Mouse (Mus musculus): ENCODE results near the gene Diaph2.

Gene Diaph2

GRCm38 (mm10) chrX:129749571-129750061 lies at the start of gene Diaph2:
TSS of gene Diaph2 (plus strand) at chrX:129749742.
- DNase-seq (ENCODE audit: low read depth, low spot score), result peak; percentile 94

- DNase-seq (ENCODE audit: low read depth, low spot score), result no peak
Measured at GRCm38 (mm10) chrX:129701634-129702312, 47.8 kb upstream of the Diaph2 start.

- no peak for DNase-seq (ENCODE audit: low read depth, low spot score)
Measured at GRCm38 (mm10) chrX:129709656-129710055, 39.9 kb upstream of the Diaph2 start.

GRCm38 (mm10) chrX:129728717-129729220 lies 20.8 kb upstream of the Diaph2 start:
- DNase-seq (ENCODE audit: low read depth, low spot score), result peak; percentile 35

GRCm38 (mm10) chrX:129736562-129736961 lies 13.0 kb upstream of the Diaph2 start:
- no peak for DNase-seq (ENCODE audit: low read depth, low spot score)

- no peak for DNase-seq (ENCODE audit: low read depth, low spot score)
Measured at GRCm38 (mm10) chrX:129739226-129739625, 10.3 kb upstream of the Diaph2 start.

DNA sequence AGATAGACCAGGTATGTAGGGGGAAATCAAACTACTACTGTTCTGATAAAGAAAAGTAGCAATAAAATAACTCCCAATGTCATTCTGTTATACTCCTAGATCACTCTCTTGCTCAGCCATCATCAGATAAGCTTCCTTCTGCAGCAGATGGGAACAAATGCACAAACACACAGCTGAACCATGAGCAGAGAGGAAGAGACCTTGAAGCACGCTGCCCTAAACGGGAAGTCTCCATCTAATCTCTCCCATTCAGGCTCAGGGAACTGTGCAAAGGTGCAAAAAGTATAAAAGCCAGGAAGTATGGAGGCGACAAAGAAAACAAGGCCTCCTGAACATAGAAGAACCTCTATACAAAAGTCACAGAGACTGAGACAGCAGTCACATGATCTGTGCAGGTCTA lies 6.6 kb upstream of the Diaph2 start:
- no peak for DNase-seq (ENCODE audit: low read depth, low spot score)

- DNase-seq (ENCODE audit: low read depth, low spot score), result peak; percentile 22
Measured at GRCm38 (mm10) chrX:129745976-129746375, 3.6 kb upstream of the Diaph2 start.

GRCm38 (mm10) chrX:129749102-129749501 lies 440 bp upstream of the Diaph2 start:
- no peak for DNase-seq (ENCODE audit: low read depth, low spot score)

- no peak for DNase-seq (ENCODE audit: low read depth, low spot score)
Measured at GRCm38 (mm10) chrX:129750094-129750569, 590 bp downstream of the Diaph2 start.

DNA sequence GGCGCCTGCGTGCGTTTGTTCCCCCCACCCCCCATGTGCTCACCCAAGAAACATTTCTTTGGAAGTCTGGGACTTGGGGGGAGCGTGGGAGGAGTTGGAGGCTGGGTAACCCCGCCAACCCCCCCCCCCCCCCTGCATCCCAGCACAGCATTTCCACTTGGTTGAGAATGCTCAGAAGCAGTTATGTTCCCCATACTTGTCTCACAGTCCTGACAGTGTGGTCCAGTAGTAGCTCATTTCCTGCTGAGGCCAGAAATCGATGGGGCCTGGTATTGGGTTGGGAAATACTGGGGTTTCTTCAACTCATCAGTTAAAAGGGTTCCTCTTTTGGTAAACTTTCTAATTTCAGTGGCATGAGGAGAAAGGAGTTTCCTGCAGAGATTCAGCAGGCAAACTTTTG lies 1.1 kb downstream of the Diaph2 start:
- DNase-seq (ENCODE audit: low read depth, low spot score), result no peak

DNA sequence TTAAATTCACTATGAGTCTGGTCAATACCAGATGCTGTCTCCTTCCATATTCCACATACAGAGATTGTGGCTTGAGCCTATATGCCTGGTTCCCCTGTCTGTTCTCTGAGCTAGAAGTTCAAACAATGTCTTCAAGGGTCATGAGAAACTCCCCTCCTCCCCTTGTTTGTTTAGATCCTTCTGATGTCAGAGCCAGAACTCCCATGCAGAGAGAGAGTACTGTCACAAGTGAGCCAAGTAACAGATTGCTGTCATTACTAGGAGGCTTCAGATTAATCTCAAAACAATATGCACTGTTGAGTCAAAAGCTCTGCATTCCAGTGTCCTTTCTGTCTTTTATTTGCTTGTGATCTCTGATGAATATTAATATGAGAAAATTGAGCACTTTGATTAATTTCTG lies 7.1 kb downstream of the Diaph2 start:
- no peak for DNase-seq (ENCODE audit: low read depth, low spot score)

DNA sequence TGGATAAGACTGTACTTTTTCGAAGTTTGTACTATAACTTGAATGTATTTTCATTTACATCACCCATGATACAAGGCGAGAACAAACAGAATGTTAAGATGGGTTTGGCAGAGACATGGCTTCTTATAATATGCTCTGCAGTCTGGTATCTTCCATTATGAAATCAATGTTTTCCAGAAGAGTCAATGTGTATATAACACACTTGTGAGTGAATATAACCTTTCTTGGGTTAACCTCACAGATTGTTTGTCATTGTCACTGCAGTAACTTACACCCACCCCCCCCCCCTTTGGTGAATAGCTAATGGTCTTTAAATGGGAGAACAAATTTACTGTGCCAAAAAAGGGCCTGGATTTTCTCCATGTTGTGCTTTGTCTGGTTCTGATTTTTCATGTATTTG lies 13.1 kb downstream of the Diaph2 start:
- no peak for DNase-seq (ENCODE audit: low read depth, low spot score)

- no peak for DNase-seq (ENCODE audit: low read depth, low spot score)
Measured at GRCm38 (mm10) chrX:129765378-129765777, 15.8 kb downstream of the Diaph2 start.

GRCm38 (mm10) chrX:129766811-129767210 lies 17.3 kb downstream of the Diaph2 start:
- no peak for DNase-seq (ENCODE audit: low read depth, low spot score)

- no peak for DNase-seq (ENCODE audit: low read depth, low spot score)
Measured at GRCm38 (mm10) chrX:129770625-129771024, 21.1 kb downstream of the Diaph2 start.

- no peak for DNase-seq (ENCODE audit: low read depth, low spot score)
Measured at GRCm38 (mm10) chrX:129773556-129774255, 24.2 kb downstream of the Diaph2 start.

- peak; percentile 73 for DNase-seq (ENCODE audit: low read depth, low spot score)
Measured at GRCm38 (mm10) chrX:129774478-129774877, 24.9 kb downstream of the Diaph2 start.

DNA sequence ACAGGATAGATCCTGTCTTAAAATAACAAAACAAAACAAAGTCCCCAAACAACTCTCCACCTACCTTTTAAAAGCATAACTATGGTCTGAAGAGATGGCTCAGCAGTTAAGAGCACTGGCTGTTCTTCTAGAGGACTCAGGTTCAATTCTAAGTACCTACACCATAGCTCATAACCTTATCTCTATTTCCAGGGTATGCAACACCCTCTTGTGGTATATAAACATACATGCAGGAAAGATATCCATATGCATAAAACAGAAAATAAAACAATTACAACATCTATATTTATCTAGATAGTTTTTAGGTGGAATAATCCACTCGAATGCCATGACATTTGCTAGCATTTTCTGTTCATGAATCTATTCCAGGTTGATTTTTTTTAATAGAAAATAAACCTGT lies 27.2 kb downstream of the Diaph2 start:
- DNase-seq (ENCODE audit: low read depth, low spot score), result no peak

GRCm38 (mm10) chrX:129777404-129777962 lies 27.9 kb downstream of the Diaph2 start:
- no peak for DNase-seq (ENCODE audit: low read depth, low spot score)

GRCm38 (mm10) chrX:129781844-129782243 lies 32.3 kb downstream of the Diaph2 start:
- no peak for DNase-seq (ENCODE audit: low read depth, low spot score)

DNA sequence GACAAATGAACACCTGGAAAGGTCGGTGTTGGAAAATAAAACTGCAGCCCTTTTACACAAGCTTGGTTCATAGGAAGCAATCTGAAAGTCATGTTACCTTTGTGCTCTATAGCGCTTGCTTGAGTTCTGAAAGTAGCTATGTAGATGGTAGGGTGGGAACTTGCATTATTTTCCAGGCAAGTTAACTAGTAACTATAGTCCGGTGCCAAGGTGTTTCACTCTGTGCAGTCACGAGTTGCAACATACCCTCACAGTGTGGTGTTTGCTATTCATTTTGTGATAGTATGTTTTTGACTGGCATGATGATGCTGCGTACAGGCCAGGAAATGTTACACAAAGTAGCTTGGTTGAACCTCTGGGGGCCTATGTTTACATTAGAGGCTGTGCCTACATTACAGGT lies 34.5 kb downstream of the Diaph2 start:
- DNase-seq (ENCODE audit: low read depth, low spot score), result no peak
